Mouse (Mus musculus) ES-Bruce4 (cell line): ENCODE results near the gene Ppp1r12a. TPM values are rescaled to one million over a fixed set of nuclear protein-coding genes. Genes with fewer than 3 reads are reported as not detected.

Experiments
- H3K27ac ChIP-seq: 2 replicates; pipeline ENCODE4 v1.5.1; 2012; ENCODE audit warnings: low read length, inconsistent platforms; ENCODE audit not compliant: insufficient read depth
- H3K27me3 ChIP-seq: 2 replicates; pipeline ENCODE4 v1.6.1; 2012; ENCODE audit warnings: mild to moderate bottlenecking, low read length, inconsistent platforms; ENCODE audit not compliant: control insufficient read depth, poor library complexity, insufficient read depth, severe bottlenecking
- H3K36me3 ChIP-seq: 2 replicates; pipeline ENCODE4 v1.6.1; 2012; ENCODE audit warnings: inconsistent platforms, mild to moderate bottlenecking, low read length, moderate library complexity; ENCODE audit not compliant: control insufficient read depth, poor library complexity, insufficient read depth, severe bottlenecking
- H3K4me1 ChIP-seq: one replicate; pipeline ENCODE4 v1.8.1; 2011; ENCODE audit warnings: low read length; ENCODE audit not compliant: control insufficient read depth, insufficient read depth
- H3K4me3 ChIP-seq: 2 replicates; pipeline ENCODE4 v1.5.1; 2011; ENCODE audit warnings: low read depth, mild to moderate bottlenecking, low read length
- H3K9ac ChIP-seq: 2 replicates; pipeline ENCODE4 v1.6.1; 2012; ENCODE audit warnings: low read depth, mild to moderate bottlenecking, inconsistent platforms; ENCODE audit not compliant: poor library complexity, severe bottlenecking
- H3K9me3 ChIP-seq: replicated peaks from 2 replicates; pipeline ENCODE4 v1.6.1; 2012; ENCODE audit warnings: mild to moderate bottlenecking, low read length, inconsistent platforms; ENCODE audit not compliant: control insufficient read depth, poor library complexity, insufficient read depth, severe bottlenecking
- CTCF ChIP-seq: IDR thresholded peaks from one replicate; pipeline ENCODE4 v1.8.1; 2011; ENCODE audit warnings: low read depth, low read length
- EP300 ChIP-seq: IDR thresholded peaks from 2 replicates; pipeline ENCODE4 v1.6.1; 2011; ENCODE audit warnings: low read depth, low read length; ENCODE audit not compliant: insufficient read depth
- POLR2A ChIP-seq: IDR thresholded peaks from one replicate; pipeline ENCODE4 v1.8.1; 2011; ENCODE audit warnings: low read length; ENCODE audit not compliant: insufficient read depth
- polyA plus RNA-seq: library from polyadenylated mRNA; stranded (reverse); fragments of >200 nt; gene quantifications from 2 replicates; pipeline ENCODE4 v1.2.4, GENCODE M21; 2011; ENCODE audit warnings: low read depth; ENCODE audit not compliant: missing spikeins, insufficient read depth, insufficient read length

The Ppp1r12a gene
- polyA plus RNA-seq, 1 experiment = 170 TPM

DNA sequence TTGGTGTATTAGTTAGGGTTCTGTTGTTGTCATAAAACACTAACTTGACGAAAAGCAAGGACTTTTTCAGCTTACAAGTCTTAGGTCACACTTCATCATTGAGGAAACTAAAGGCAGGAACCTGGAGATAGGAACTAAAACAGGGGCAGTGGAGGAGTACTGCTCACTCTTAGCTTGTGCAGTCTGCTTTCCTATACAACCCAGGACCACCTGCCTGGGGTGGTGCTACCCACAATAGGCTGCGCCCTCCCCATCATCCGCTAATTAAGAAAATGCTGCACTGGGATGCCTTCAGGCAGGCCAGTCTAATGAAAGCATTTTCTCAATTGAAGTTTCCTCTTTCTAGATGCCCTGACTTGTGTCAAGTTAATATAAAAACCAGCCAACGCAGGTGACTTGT, 40.1 kb downstream of the Ppp1r12a start:
- no peaks in the 10 kb centered on the region for H3K9me3 ChIP-seq
- TF ChIP-seq EP300 = no peak
- TF ChIP-seq POLR2A = no peak
- TF ChIP-seq CTCF = no peak
- H3K4me3 ChIP-seq = no peak overlapping the region
- H3K27ac ChIP-seq = no peak overlapping the region
- no peaks in the 10 kb centered on the region for H3K36me3 ChIP-seq
- H3K4me1 ChIP-seq = no peaks in the 10 kb centered on the region
- no peaks in the 10 kb centered on the region for H3K27me3 ChIP-seq
- no peak overlapping the region for H3K9ac ChIP-seq

DNA sequence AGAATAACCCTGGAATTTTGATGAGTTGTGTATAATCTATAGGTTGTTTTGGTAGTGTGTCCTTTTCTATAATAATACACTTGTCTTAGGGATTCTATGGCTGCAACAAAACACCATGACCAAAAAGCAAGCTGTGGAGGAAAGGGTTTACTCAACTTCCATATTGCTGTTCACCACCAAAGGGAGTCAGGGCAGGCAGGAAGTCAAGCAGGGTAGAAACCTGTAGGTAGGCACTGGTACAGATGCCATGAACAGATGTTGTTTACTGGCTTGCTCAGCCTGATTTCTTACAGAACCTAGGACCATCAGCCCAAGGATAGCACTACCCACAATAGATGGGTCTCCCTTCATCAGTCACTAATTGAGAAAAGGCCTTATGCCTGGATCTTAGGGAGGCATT, 41.4 kb downstream of the Ppp1r12a start:
- no peak overlapping the region for H3K9ac ChIP-seq
- H3K9me3 ChIP-seq = no peaks in the 10 kb centered on the region
- H3K27me3 ChIP-seq = no peaks in the 10 kb centered on the region
- TF ChIP-seq CTCF (no peak), EP300 (no peak), POLR2A (no peak)
- H3K4me1 ChIP-seq = no peaks in the 10 kb centered on the region
- no peaks in the 10 kb centered on the region for H3K36me3 ChIP-seq
- H3K4me3 ChIP-seq = no peak overlapping the region
- no peak overlapping the region for H3K27ac ChIP-seq

DNA sequence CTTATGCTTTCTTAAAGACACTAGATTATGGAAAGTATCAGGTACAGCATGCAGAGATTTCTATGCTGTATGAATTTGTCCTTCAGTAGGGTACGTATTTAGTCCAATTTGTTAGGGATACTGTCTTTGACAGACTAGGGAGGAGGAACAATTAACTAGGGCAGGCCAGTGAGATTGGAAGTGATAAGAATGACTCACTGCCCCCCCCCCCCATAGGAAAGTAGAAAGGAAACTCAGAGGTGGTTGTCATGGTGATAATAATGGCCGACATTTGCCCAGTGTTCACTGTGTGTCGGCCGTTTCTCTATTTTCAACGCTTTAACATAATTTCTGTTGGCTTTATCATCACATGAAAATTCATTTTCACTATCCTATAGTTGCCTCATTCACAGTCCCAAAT, 47.4 kb downstream of the Ppp1r12a start:
- Histone ChIP-seq H3K4me1 (no peaks in the 10 kb centered on the region), H3K27ac (no peak overlapping the region), H3K9ac (no peak overlapping the region), H3K36me3 (no peaks in the 10 kb centered on the region; the same call in 1 of the 2 replicates), H3K4me3 (no peak overlapping the region), H3K27me3 (no peaks in the 10 kb centered on the region), H3K9me3 (no peaks in the 10 kb centered on the region)
- TF ChIP-seq POLR2A (no peak), CTCF (no peak), EP300 (no peak)

DNA sequence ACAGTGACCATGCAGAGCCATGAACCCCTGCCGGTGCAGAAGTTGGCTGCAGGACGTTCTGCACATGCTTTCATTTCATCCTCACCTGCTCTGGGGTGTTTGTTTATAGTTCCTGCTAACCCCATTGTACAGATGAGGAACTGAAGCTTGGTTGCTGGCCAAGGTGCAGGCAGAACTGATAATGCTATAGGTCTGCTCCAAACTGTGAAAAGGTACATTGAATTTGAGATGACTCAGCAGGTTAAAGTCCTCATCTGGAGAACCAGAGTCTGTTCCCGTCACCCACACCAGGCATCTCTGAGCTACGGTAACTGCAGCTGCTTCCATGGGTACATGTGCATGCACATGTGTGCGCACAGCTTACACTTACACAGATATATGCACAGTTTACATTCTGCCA, 62.4 kb downstream of the Ppp1r12a start:
- Histone ChIP-seq H3K4me3 (no peak overlapping the region), H3K27ac (no peak overlapping the region), H3K4me1 (no peaks in the 10 kb centered on the region), H3K9me3 (no peaks in the 10 kb centered on the region), H3K36me3 (no peaks in the 10 kb centered on the region), H3K27me3 (no peaks in the 10 kb centered on the region), H3K9ac (no peak overlapping the region)
- TF ChIP-seq CTCF (no peak), POLR2A (no peak), EP300 (no peak)

- no peak overlapping the region for H3K4me3 ChIP-seq
- no peaks in the 10 kb centered on the region for H3K4me1 ChIP-seq
- H3K27me3 ChIP-seq = no peaks in the 10 kb centered on the region
- TF ChIP-seq CTCF = no peak
- no peak for TF ChIP-seq POLR2A
- no peak for TF ChIP-seq EP300
- H3K9me3 ChIP-seq = no peaks in the 10 kb centered on the region
- no peak overlapping the region for H3K9ac ChIP-seq
- H3K27ac ChIP-seq = no peak overlapping the region
- peaks cover 5% of the 10 kb centered on the region for H3K36me3 ChIP-seq
Measured at GRCm38 (mm10) chr10:108237049-108237448, 75.1 kb downstream of the Ppp1r12a start.

DNA sequence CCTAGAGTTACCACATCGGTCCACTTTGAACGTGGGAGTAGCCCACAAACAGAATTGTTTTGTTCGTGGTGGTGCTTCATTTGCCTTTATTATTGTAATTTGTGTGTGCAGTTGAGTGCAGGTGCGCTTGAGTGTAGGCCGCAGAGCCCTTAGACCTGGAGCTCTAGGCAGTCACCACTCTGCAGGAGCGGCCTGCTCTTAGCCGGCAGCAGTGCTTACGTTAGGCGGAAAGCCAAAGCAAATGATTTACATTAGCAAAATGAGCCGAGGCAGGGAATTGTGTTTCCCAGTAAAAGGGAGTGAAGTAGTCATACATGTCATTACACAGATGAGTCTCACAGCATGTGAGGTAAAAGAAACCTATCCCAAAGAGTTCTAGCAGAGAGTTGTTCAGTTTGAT, 77.1 kb downstream of the Ppp1r12a start:
- Histone ChIP-seq H3K27ac (no peak overlapping the region), H3K4me3 (no peak overlapping the region), H3K36me3 (peaks cover 12% of the 10 kb centered on the region), H3K27me3 (no peaks in the 10 kb centered on the region), H3K9ac (no peak overlapping the region), H3K9me3 (no peaks in the 10 kb centered on the region), H3K4me1 (no peaks in the 10 kb centered on the region)
- TF ChIP-seq POLR2A (no peak), EP300 (no peak), CTCF (no peak)
